Mouse (Mus musculus): ENCODE results near the gene Anapc2.

Gene Anapc2

GRCm38 (mm10) chr2:25267746-25268309, 4.5 kb upstream of the Anapc2 start:
- DNase-seq (ENCODE audit: low read depth) = no peak

- DNase-seq (ENCODE audit: low read depth) = no peak
Observed at GRCm38 (mm10) chr2:25272515-25272914, 237 bp downstream of the Anapc2 start.

- DNase-seq (ENCODE audit: low read depth) = no peak
Observed at GRCm38 (mm10) chr2:25273010-25273409, 732 bp downstream of the Anapc2 start.

- DNase-seq (ENCODE audit: low read depth) = peak; percentile 94
Observed at GRCm38 (mm10) chr2:25278928-25279882, 6.9 kb downstream of the Anapc2 start.

GRCm38 (mm10) chr2:25285551-25285950, 13.3 kb downstream of the Anapc2 start:
- DNase-seq (ENCODE audit: low read depth) = no peak

GRCm38 (mm10) chr2:25286314-25286713, 14.0 kb downstream of the Anapc2 start:
- DNase-seq (ENCODE audit: low read depth) = no peak

- DNase-seq (ENCODE audit: low read depth) = no peak
Observed at GRCm38 (mm10) chr2:25286837-25287636, 14.8 kb downstream of the Anapc2 start.

- DNase-seq (ENCODE audit: low read depth) = no peak
Observed at GRCm38 (mm10) chr2:25287927-25288649, 15.8 kb downstream of the Anapc2 start, which contains the start of gene Tmem210. TSS of gene Tmem210 (plus strand) at chr2:25288145.

- no peak for DNase-seq (ENCODE audit: low read depth)
Observed at GRCm38 (mm10) chr2:25288734-25289345, 16.6 kb downstream of the Anapc2 start.

GRCm38 (mm10) chr2:25289651-25290050, 17.4 kb downstream of the Anapc2 start, which contains the start of gene Lrrc26:
TSS of gene Lrrc26 (plus strand) at chr2:25289915.
- no peak for DNase-seq (ENCODE audit: low read depth)

GRCm38 (mm10) chr2:25290101-25290815, 18.0 kb downstream of the Anapc2 start:
- no peak for DNase-seq (ENCODE audit: low read depth)

- DNase-seq (ENCODE audit: low read depth) = no peak
Observed at GRCm38 (mm10) chr2:25290816-25291130, 18.5 kb downstream of the Anapc2 start.

GRCm38 (mm10) chr2:25291184-25292053, 19.1 kb downstream of the Anapc2 start:
- DNase-seq (ENCODE audit: low read depth) = no peak

- no peak for DNase-seq (ENCODE audit: low read depth)
Observed at GRCm38 (mm10) chr2:25292054-25292544, 19.8 kb downstream of the Anapc2 start.

GRCm38 (mm10) chr2:25292856-25293255, 20.6 kb downstream of the Anapc2 start:
- DNase-seq (ENCODE audit: low read depth) = peak; percentile 51

- no peak for DNase-seq (ENCODE audit: low read depth)
Observed at GRCm38 (mm10) chr2:25293706-25294105, 21.4 kb downstream of the Anapc2 start.

GRCm38 (mm10) chr2:25297093-25297492, 24.8 kb downstream of the Anapc2 start:
- no peak for DNase-seq (ENCODE audit: low read depth)

GRCm38 (mm10) chr2:25298046-25298445, 25.8 kb downstream of the Anapc2 start:
- DNase-seq (ENCODE audit: low read depth) = no peak

- DNase-seq (ENCODE audit: low read depth) = no peak
Observed at GRCm38 (mm10) chr2:25303452-25303851, 31.2 kb downstream of the Anapc2 start.

Data from c-Kit-positive CD71-positive TER-119-negative erythroid progenitor cells, embryonic 14.5 days (primary cell).